Mouse (Mus musculus) kidney, postnatal 10 days (tissue): ENCODE measurements around the gene Prl7b1.

ENCODE experiments used
- DNase-seq: peaks from one replicate; pipeline ENCODE4 v3.0.0; 2021; ENCODE audit warnings: mixed read lengths

The Prl7b1 gene

DNA sequence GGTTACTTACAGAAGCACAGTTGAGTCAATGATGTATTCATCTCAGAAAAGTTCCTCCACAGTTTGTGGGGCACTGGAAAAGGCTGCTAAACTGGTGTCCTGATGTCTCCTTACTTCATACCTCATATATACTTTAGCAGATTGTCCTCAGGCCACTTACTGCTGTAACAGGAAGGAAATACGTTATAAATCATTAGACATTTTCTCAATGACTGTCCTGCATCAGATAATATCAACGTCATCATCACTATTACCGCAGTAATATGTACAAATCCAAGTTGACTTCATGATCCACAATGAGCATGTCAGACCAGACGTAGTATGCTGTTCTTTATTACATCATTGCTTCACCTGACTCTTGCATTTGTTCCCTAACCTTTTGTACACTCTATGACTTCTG lies at the start of gene Prl7b1:
Gene Prl7b1 (minus strand): TSS at position 101 of the 400 bp plus-strand sequence.
- no peak for DNase-seq

DNA sequence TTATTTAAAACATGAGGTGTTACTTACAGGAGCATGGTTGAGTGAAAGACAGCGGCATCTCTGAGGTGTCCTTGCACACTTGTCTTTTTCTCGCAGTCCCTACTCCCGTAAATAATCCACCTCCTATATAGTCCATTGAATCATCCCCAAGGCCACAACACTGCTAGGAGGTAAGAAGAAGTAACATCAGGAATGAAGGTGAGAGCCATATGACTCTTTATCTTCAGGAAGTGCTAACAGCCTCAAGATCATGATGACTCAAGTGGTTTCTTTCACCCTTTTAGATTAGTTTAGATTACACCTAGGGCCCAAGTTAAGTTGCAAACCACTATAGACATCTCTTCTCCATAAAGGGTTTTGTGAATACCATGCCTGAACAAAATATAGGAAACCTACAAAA lies 32.0 kb upstream of the Prl7b1 start, which contains the start of gene Prl7a1:
Gene Prl7a1 (minus strand): TSS at position 101 of the 400 bp plus-strand sequence.
- no peak for DNase-seq

DNA sequence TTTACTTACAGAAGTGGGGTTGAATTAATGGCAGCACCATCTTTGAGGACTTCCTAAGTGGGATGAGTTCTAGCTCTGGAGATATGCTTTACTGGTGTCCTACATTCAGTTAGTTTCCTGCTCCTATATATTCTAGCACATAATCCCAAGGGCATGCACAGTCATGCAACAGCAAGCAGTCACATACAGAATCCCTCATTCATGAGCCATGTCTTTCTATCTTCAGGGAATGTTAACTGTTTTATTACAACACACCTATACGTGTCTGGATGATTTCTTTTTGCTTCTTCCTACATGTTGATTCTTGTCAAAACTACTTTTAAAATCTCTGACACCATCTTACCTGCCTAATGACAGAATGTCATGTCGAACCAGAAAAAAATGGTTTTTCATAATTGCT lies 28.3 kb downstream of the Prl7b1 start, which contains the start of gene Prl8a1:
Gene Prl8a1 (minus strand): TSS at position 101 of the 400 bp plus-strand sequence.
- DNase-seq, result no peak

DNA sequence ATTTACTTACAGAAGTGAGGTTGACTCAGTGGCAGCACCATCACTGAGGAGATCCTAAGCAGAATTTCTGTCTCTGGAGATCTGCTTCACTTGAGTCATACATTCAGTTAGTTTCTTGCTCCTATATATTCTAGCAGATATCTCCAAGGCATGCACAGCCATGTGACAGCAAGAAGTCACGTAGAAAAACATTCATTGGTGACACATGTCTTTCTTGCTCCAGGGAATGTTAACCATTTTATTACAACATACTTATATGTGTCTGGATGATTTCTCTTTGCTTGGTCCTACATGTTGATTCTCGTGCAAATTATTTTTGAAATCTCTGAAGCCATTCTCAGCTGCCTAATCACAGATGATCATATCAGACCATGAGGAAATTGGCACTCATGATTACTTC lies 45.9 kb downstream of the Prl7b1 start, which contains the start of gene Prl8a9:
Gene Prl8a9 (minus strand): TSS at position 101 of the 400 bp plus-strand sequence.
- no peak for DNase-seq

DNA sequence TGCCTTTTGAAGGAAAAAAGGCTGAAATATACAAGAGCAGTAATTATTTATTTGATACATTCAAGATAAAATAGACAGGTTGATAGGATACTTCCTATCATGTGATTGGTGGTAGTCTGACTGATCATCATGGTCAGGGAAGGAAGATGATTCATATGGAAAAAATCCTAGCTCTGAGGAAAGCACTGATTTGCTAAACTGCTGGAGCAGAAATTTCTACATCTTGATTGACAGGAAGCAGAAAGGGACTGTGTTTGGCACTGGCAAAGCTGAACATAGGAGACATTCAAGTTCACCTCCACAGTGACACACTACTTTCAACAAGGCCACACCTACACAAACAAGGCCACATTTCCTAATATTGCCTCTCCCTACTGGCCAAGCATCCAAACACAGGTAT lies 57.0 kb downstream of the Prl7b1 start:
- DNase-seq, result no peak
